Mouse (Mus musculus): ENCODE results near the gene Pgbd5.

Gene Pgbd5

GRCm38 (mm10) chr8:124439558-124439957 lies at the start of gene Pgbd5:
Pgbd5 (minus strand) TSS chr8:124439658.
- no peak for DNase-seq (ENCODE audit: inconsistent ontology term)

- no peak for DNase-seq (ENCODE audit: inconsistent ontology term)
These were observed 44.1 kb upstream of the Pgbd5 start for GRCm38 (mm10) chr8:124483356-124484115.

GRCm38 (mm10) chr8:124482790-124483189 lies 43.3 kb upstream of the Pgbd5 start:
- no peak for DNase-seq (ENCODE audit: inconsistent ontology term)

GRCm38 (mm10) chr8:124480321-124480720 lies 40.9 kb upstream of the Pgbd5 start:
- no peak for DNase-seq (ENCODE audit: inconsistent ontology term)

- DNase-seq (ENCODE audit: inconsistent ontology term) = no peak
These were observed 39.8 kb upstream of the Pgbd5 start for GRCm38 (mm10) chr8:124479251-124479650.

- DNase-seq (ENCODE audit: inconsistent ontology term) = no peak
These were observed 37.2 kb upstream of the Pgbd5 start for GRCm38 (mm10) chr8:124476701-124477100.

GRCm38 (mm10) chr8:124475690-124476089 lies 36.2 kb upstream of the Pgbd5 start:
- no peak for DNase-seq (ENCODE audit: inconsistent ontology term)

GRCm38 (mm10) chr8:124464641-124465040 lies 25.2 kb upstream of the Pgbd5 start:
- no peak for DNase-seq (ENCODE audit: inconsistent ontology term)

GRCm38 (mm10) chr8:124463111-124463510 lies 23.7 kb upstream of the Pgbd5 start:
- no peak for DNase-seq (ENCODE audit: inconsistent ontology term)

GRCm38 (mm10) chr8:124462192-124462591 lies 22.7 kb upstream of the Pgbd5 start:
- DNase-seq (ENCODE audit: inconsistent ontology term) = no peak

GRCm38 (mm10) chr8:124461103-124461502 lies 21.6 kb upstream of the Pgbd5 start:
- DNase-seq (ENCODE audit: inconsistent ontology term) = no peak

GRCm38 (mm10) chr8:124460660-124461059 lies 21.2 kb upstream of the Pgbd5 start:
- no peak for DNase-seq (ENCODE audit: inconsistent ontology term)

- no peak for DNase-seq (ENCODE audit: inconsistent ontology term)
These were observed 20.2 kb upstream of the Pgbd5 start for GRCm38 (mm10) chr8:124459627-124460026.

GRCm38 (mm10) chr8:124455359-124455758 lies 15.9 kb upstream of the Pgbd5 start:
- DNase-seq (ENCODE audit: inconsistent ontology term) = peak; percentile 49

- DNase-seq (ENCODE audit: inconsistent ontology term) = peak; percentile 67
These were observed 10.9 kb upstream of the Pgbd5 start for GRCm38 (mm10) chr8:124450192-124450895.

- DNase-seq (ENCODE audit: inconsistent ontology term) = no peak
These were observed 9.7 kb upstream of the Pgbd5 start for GRCm38 (mm10) chr8:124448962-124449670.

- peak; percentile 32 for DNase-seq (ENCODE audit: inconsistent ontology term)
These were observed 2.7 kb downstream of the Pgbd5 start for GRCm38 (mm10) chr8:124436741-124437140.

GRCm38 (mm10) chr8:124435707-124436243 lies 3.7 kb downstream of the Pgbd5 start:
- no peak for DNase-seq (ENCODE audit: inconsistent ontology term)

- no peak for DNase-seq (ENCODE audit: inconsistent ontology term)
These were observed 4.3 kb downstream of the Pgbd5 start for GRCm38 (mm10) chr8:124435170-124435569.

- peak; percentile 99 for DNase-seq (ENCODE audit: inconsistent ontology term)
These were observed 5.2 kb downstream of the Pgbd5 start for GRCm38 (mm10) chr8:124434126-124434790.

- peak; percentile 30 for DNase-seq (ENCODE audit: inconsistent ontology term)
These were observed 5.9 kb downstream of the Pgbd5 start for GRCm38 (mm10) chr8:124433451-124434125.

Measured in Muller cell, postnatal 12 days (primary cell).